Mouse (Mus musculus): ENCODE data around the gene Mapk9. TPM values are rescaled to one million over a fixed set of nuclear protein-coding genes. Genes with fewer than 3 reads are reported as not detected.
A peak's percentile ranks its signal among the peaks of the same experiment; 100 is the strongest.

Mapk9 gene
- 8.1 and 11.9 TPM in 2 replicates for polyA plus RNA-seq (2012; rRNA removed)
- polyA plus RNA-seq (2014; fragmentation: Nextera tagmentation; extraction: Ambion mirVana), result 18.5 and 20.2 TPM in 2 replicates

DNA sequence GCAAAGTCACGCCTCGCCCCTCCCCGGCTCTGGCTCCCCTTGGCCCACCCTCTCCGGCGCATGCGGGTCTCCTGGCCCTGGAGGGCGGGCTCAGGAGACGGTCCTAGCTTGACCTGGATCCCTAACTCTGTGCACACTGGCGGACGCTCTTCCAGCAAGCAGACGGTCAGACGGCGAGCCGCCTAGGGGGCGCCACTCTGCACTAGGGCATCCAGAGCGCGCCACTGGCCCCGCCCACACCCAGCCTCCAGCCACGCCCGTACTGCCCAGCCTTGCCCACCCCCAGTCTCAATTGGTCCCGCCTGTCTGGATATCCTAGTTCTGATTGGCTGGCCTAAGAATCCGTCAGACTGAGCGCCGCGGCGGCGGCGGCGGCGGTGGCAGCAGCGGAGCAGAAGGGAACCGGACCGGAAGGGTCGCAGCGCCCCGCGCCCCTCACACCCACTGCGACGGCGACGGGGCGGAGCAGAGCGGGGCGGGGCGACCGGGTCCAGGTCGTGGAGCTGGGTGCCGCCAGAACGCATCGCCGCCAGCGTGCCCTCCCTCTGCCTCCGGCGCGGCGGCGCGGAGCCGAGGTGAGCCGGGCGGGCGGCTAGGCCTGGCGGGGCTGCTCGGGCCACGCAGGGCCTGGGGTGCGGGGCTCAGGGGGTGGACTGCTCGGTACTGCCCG lies at the start of gene Mapk9:
Gene Mapk9, plus strand, starts transcription at position 351 of the 670 bp plus-strand sequence.
- under 1% methylated on average over 61 of the region's 68 CpGs for WGBS (ENCODE audit: insufficient replicate concordance)
- Histone ChIP-seq H3K36me3 (replicated peaks; ENCODE audit: control insufficient read depth, insufficient read depth, low read depth) (no peaks in the 10 kb centered on the region), H3K9ac (replicated peaks) (peak within 1 kb of the TSS; percentile 63), H3K4me2 (ENCODE audit: low read depth) (peak within 1 kb of the TSS; percentile 68), H3K4me3 (ENCODE audit: insufficient read depth in 1 of 2, low read depth in 2 of 2, low read length in 2 of 2) (peak within 1 kb of the TSS; percentile 73 to 79), H3K27ac (peak within 1 kb of the TSS; percentile 40), H3K4me1 (replicated peaks; ENCODE audit: control insufficient read depth in 2 of 2, insufficient read depth in 2 of 2, low read length in 1 of 2) (peaks cover 13 to 33% of the 10 kb centered on the region in 2 experiments), H3K9me3 (ENCODE audit: control insufficient read depth, low read length) (no peaks in the 10 kb centered on the region), H3K27me3 (ENCODE audit: control insufficient read depth, insufficient read depth, low read length) (no peaks in the 10 kb centered on the region)
- DNase-seq (ENCODE audit: low read depth in 3 of 3, low spot score in 3 of 3), result peak; percentile 94 to 96 (median 95)
- TF ChIP-seq CTCF (IDR thresholded peaks at IDR 0.05; ENCODE audit: low read depth), result peak; percentile 95
- TF ChIP-seq EP300 (IDR thresholded peaks at IDR 0.05; ENCODE audit: low read depth), result no peak
- ATAC-seq (ENCODE audit: insufficient read depth), result peak; percentile 96

- Histone ChIP-seq H3K9me3 (ENCODE audit: control insufficient read depth, low read length) (no peaks in the 10 kb centered on the region), H3K4me1 (replicated peaks; ENCODE audit: control insufficient read depth in 2 of 2, insufficient read depth in 2 of 2, low read length in 1 of 2) (peaks cover 0 to 4% of the 10 kb centered on the region in 2 experiments; a peak in 1 of 4 replicates), H3K27me3 (ENCODE audit: control insufficient read depth, insufficient read depth, low read length) (peaks cover 19% of the 10 kb centered on the region), H3K36me3 (replicated peaks; ENCODE audit: control insufficient read depth, insufficient read depth, low read depth) (no peaks in the 10 kb centered on the region), H3K27ac (no peak overlapping the region), H3K9ac (replicated peaks) (no peak overlapping the region), H3K4me3 (ENCODE audit: insufficient read depth in 1 of 2, low read depth in 2 of 2, low read length in 2 of 2) (no peak overlapping the region), H3K4me2 (ENCODE audit: low read depth) (no peak overlapping the region)
- TF ChIP-seq EP300 (IDR thresholded peaks at IDR 0.05; ENCODE audit: low read depth) (no peak), CTCF (IDR thresholded peaks at IDR 0.05; ENCODE audit: low read depth) (no peak)
- 9% methylated on average over 6 of the region's 6 CpGs for WGBS (ENCODE audit: insufficient replicate concordance)
- DNase-seq (ENCODE audit: low read depth in 3 of 3, low spot score in 3 of 3), result no peak
- peak; percentile 41; the same call in 1 of the 2 replicates for ATAC-seq (ENCODE audit: insufficient read depth)
These were observed 47.6 kb upstream of the Mapk9 start for GRCm38 (mm10) chr11:49798931-49799330.

- Histone ChIP-seq H3K4me1 (replicated peaks; ENCODE audit: control insufficient read depth in 2 of 2, insufficient read depth in 2 of 2, low read length in 1 of 2) (peaks cover 0 to 4% of the 10 kb centered on the region in 2 experiments; a peak in 1 of 4 replicates), H3K27ac (no peak overlapping the region), H3K4me2 (ENCODE audit: low read depth) (no peak overlapping the region), H3K9ac (replicated peaks) (no peak overlapping the region), H3K4me3 (ENCODE audit: insufficient read depth in 1 of 2, low read depth in 2 of 2, low read length in 2 of 2) (no peak overlapping the region), H3K9me3 (ENCODE audit: control insufficient read depth, low read length) (no peaks in the 10 kb centered on the region), H3K27me3 (ENCODE audit: control insufficient read depth, insufficient read depth, low read length) (no peaks in the 10 kb centered on the region), H3K36me3 (replicated peaks; ENCODE audit: control insufficient read depth, insufficient read depth, low read depth) (no peaks in the 10 kb centered on the region)
- TF ChIP-seq CTCF (IDR thresholded peaks at IDR 0.05; ENCODE audit: low read depth), result no peak
- no peak for TF ChIP-seq EP300 (IDR thresholded peaks at IDR 0.05; ENCODE audit: low read depth)
- WGBS (ENCODE audit: insufficient replicate concordance), result 76% methylated on average over 4 of the region's 4 CpGs
- ATAC-seq (ENCODE audit: insufficient read depth) (no peak), DNase-seq (ENCODE audit: low read depth in 3 of 3, low spot score in 3 of 3) (no peak)
These were observed 45.0 kb upstream of the Mapk9 start for GRCm38 (mm10) chr11:49801516-49801915.

GRCm38 (mm10) chr11:49803801-49804200 lies 42.8 kb upstream of the Mapk9 start:
- no peak for DNase-seq (ENCODE audit: low read depth in 3 of 3, low spot score in 3 of 3)
- TF ChIP-seq CTCF (IDR thresholded peaks at IDR 0.05; ENCODE audit: low read depth) (no peak), EP300 (IDR thresholded peaks at IDR 0.05; ENCODE audit: low read depth) (no peak)
- 73% methylated on average over 4 of the region's 4 CpGs for WGBS (ENCODE audit: insufficient replicate concordance)

GRCm38 (mm10) chr11:49806218-49806617 lies 40.3 kb upstream of the Mapk9 start:
- TF ChIP-seq CTCF (IDR thresholded peaks at IDR 0.05; ENCODE audit: low read depth) (no peak), EP300 (IDR thresholded peaks at IDR 0.05; ENCODE audit: low read depth) (no peak)
- Histone ChIP-seq H3K36me3 (replicated peaks; ENCODE audit: control insufficient read depth, insufficient read depth, low read depth) (no peaks in the 10 kb centered on the region), H3K9ac (replicated peaks) (no peak overlapping the region), H3K4me3 (ENCODE audit: insufficient read depth in 1 of 2, low read depth in 2 of 2, low read length in 2 of 2) (no peak overlapping the region), H3K27me3 (ENCODE audit: control insufficient read depth, insufficient read depth, low read length) (no peaks in the 10 kb centered on the region), H3K27ac (no peak overlapping the region), H3K4me2 (ENCODE audit: low read depth) (no peak overlapping the region), H3K9me3 (ENCODE audit: control insufficient read depth, low read length) (no peaks in the 10 kb centered on the region), H3K4me1 (replicated peaks; ENCODE audit: control insufficient read depth in 2 of 2, insufficient read depth in 2 of 2, low read length in 1 of 2) (peaks cover 2 to 5% of the 10 kb centered on the region in 2 experiments; a peak in 3 of 4 replicates)
- no peak for DNase-seq (ENCODE audit: low read depth in 3 of 3, low spot score in 3 of 3)
- no peak for ATAC-seq (ENCODE audit: insufficient read depth)
- 48% methylated on average over 3 of the region's 3 CpGs for WGBS (ENCODE audit: insufficient replicate concordance)

More at GRCm38 (mm10) chr11:49803801-49804200, 42.8 kb upstream of the Mapk9 start:
- H3K27ac ChIP-seq, result no peak overlapping the region
- H3K4me1 ChIP-seq (replicated peaks; ENCODE audit: control insufficient read depth in 2 of 2, insufficient read depth in 2 of 2, low read length in 1 of 2), result peaks cover 0 to 2% of the 10 kb centered on the region in 2 experiments; a peak in 1 of 4 replicates
- H3K4me2 ChIP-seq (ENCODE audit: low read depth), result no peak overlapping the region
- no peaks in the 10 kb centered on the region for H3K27me3 ChIP-seq (ENCODE audit: control insufficient read depth, insufficient read depth, low read length)
- H3K36me3 ChIP-seq (replicated peaks; ENCODE audit: control insufficient read depth, insufficient read depth, low read depth), result no peaks in the 10 kb centered on the region
- H3K9ac ChIP-seq (replicated peaks), result no peak overlapping the region
- no peaks in the 10 kb centered on the region for H3K9me3 ChIP-seq (ENCODE audit: control insufficient read depth, low read length)
- H3K4me3 ChIP-seq (ENCODE audit: insufficient read depth in 1 of 2, low read depth in 2 of 2, low read length in 2 of 2), result no peak overlapping the region
- ATAC-seq (ENCODE audit: insufficient read depth), result no peak

All from liver, embryonic 14.5 days (tissue).